Mouse (Mus musculus) hindbrain, embryonic 14.5 days (tissue): ENCODE data around the gene Mlx. TPM values are rescaled to one million over a fixed set of nuclear protein-coding genes. Genes with fewer than 3 reads are reported as not detected.
"Not testable (repeated sequence)": the region's sequence is repeated elsewhere in the genome, so short reads cannot be mapped to it uniquely, and the experiment has no call there.

Experiments
- ATAC-seq: fragments of 200-750 bp; cut with Nextera tagmentation; 2 replicates; pipeline ENCODE4 v1.8.0; 2017; ENCODE audit warnings: moderate number of reproducible peaks, mild to moderate bottlenecking, moderate TSS enrichment, moderate library complexity; ENCODE audit not compliant: low FRiP score
- DNase-seq: peaks from one replicate; pipeline ENCODE4 v3.0.0-alpha.2; 2015; ENCODE audit warnings: low spot score
- H3K27ac ChIP-seq: fragments of 300-500 bp; sonication (generic); 2 replicates; pipeline ENCODE4 v1.5.1; 2014; ENCODE audit warnings: mild to moderate bottlenecking, moderate library complexity
- H3K27me3 ChIP-seq: fragments of 300-500 bp; sonication (generic); 2 replicates; pipeline ENCODE4 v1.6.1; 2014; ENCODE audit warnings: mild to moderate bottlenecking, low read length, mixed read lengths; ENCODE audit not compliant: control insufficient read depth, insufficient read depth
- H3K36me3 ChIP-seq: fragments of 300-500 bp; sonication (generic); replicated peaks from 2 replicates; pipeline ENCODE4 v1.6.1; 2014; ENCODE audit not compliant: control insufficient read depth, insufficient read depth
- H3K4me1 ChIP-seq: fragments of 300-500 bp; sonication (generic); replicated peaks from 2 replicates; pipeline ENCODE4 v1.6.1; 2014; ENCODE audit warnings: antibody characterized with exemption, low read length, mixed read lengths; ENCODE audit not compliant: control insufficient read depth, insufficient read depth
- H3K4me2 ChIP-seq: fragments of 300-500 bp; sonication (generic); replicated peaks from 2 replicates; pipeline ENCODE4 v1.6.1; 2014; ENCODE audit warnings: mild to moderate bottlenecking, moderate library complexity
- H3K4me3 ChIP-seq: fragments of 300-500 bp; sonication (generic); replicated peaks from 2 replicates; pipeline ENCODE4 v1.5.1; 2014; ENCODE audit warnings: mild to moderate bottlenecking, low read length
- H3K9ac ChIP-seq: fragments of 300-500 bp; sonication (generic); 2 replicates; pipeline ENCODE4 v1.6.1; 2014
- H3K9me3 ChIP-seq: fragments of 300-500 bp; sonication (generic); 2 replicates; pipeline ENCODE4 v1.6.1; 2016; ENCODE audit warnings: low read length; ENCODE audit not compliant: control insufficient read depth
- WGBS: fragments of 180-500 bp; shearing (Covaris S2); extraction: QIAGEN DNeasy Blood & Tissue Kit; methylation state at CpG from one replicate; pipeline ENCODE4 v1.1.7; 2014; 5-methylcytosine and 5-hydroxymethylcytosine counted together
- polyA plus RNA-seq: library from polyadenylated mRNA; unstranded; fragments of >200 nt; fragmentation: Nextera tagmentation; extraction: Ambion mirVana; gene quantifications from 2 replicates; pipeline ENCODE4 v1.2.1, GENCODE M21; 2014

The Mlx gene
- polyA plus RNA-seq, 1 experiment from 2014 or later: 86.6 TPM

DNA sequence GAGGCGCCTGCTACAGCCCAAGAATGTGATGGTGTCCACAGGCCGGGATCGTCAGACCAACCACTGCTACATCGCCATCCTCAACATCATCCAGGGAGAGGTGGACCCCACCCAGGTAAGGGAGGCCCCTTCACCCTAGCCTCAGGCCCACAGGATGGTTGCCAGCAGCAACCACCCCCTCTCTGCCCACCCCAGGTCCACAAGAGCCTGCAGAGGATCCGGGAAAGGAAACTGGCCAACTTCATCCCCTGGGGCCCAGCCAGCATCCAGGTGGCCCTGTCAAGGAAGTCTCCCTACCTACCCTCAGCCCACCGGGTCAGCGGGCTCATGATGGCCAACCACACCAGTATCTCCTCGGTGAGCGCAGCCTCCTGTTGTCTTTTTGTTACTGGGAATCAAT, 37.9 kb downstream of the Mlx start:
- H3K4me3 ChIP-seq, H3K9ac ChIP-seq, H3K9me3 ChIP-seq, DNase-seq, H3K27ac ChIP-seq, ATAC-seq, H3K4me2 ChIP-seq, H3K27me3 ChIP-seq: not testable (repeated sequence)
- H3K36me3 ChIP-seq: peaks cover 37% of the 10 kb centered on the region
- H3K4me1 ChIP-seq: peaks cover 13% of the 10 kb centered on the region
- 94% methylated on average over 4 of the region's 9 CpGs for WGBS

DNA sequence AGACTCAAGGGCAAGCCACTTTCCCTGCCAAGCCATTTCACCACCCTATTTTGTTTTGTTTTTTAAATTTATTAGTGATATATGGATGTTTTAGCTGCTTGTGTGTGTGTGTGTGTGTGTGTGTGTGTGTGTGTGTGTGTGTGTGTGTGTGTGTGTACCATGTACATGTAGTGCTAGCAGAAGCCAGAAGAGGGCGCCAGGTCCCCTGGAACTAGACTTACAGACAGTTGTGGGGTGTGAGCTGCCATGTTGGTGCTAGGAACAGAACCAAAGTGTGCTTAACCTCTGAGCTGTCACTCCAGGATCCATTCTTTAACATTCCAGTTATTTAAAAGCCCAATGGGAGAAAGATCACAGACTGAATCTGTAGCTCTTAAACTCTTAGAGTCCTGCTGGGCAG, 40.0 kb downstream of the Mlx start:
- Histone ChIP-seq H3K9ac (no peak overlapping the region), H3K4me3 (no peak overlapping the region), H3K36me3 (peaks cover 37% of the 10 kb centered on the region), H3K9me3 (no peaks in the 10 kb centered on the region), H3K27me3 (no peaks in the 10 kb centered on the region), H3K27ac (no peak overlapping the region), H3K4me2 (no peak overlapping the region), H3K4me1 (no peaks in the 10 kb centered on the region)
- ATAC-seq (no peak), DNase-seq (no peak)
- 58% methylated on average over 1 of the region's 1 CpGs for WGBS

DNA sequence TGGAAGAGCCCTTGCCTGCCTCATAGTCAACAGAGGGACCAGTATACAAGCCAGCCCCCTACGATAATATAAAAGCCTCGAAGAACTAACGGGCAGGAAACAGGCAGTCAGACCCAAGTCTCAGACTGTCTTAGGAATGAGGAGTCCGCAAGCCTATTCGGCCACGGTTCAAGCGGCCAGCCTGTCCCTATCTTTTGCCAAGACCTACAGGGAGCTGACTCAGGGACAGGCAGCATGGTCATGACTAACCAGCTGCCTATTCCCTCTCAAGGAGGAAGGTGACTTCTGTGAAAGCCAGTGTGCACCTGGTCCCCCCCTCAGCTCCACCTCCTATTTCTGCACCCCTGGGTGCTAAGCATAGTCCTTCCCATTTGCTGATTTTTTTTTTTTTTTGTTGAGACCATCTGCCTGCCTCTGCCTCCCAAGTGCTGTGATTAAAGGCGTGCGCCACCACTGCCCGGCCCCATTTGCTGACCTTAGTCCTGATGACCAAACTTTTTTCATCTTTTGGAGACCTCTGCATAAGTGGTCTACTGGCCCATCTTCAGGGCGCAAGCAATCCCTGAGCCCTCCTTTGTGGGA, 42.0 kb downstream of the Mlx start:
- ATAC-seq (no peak), DNase-seq (no peak)
- 79% methylated on average over 11 of the region's 11 CpGs for WGBS

DNA sequence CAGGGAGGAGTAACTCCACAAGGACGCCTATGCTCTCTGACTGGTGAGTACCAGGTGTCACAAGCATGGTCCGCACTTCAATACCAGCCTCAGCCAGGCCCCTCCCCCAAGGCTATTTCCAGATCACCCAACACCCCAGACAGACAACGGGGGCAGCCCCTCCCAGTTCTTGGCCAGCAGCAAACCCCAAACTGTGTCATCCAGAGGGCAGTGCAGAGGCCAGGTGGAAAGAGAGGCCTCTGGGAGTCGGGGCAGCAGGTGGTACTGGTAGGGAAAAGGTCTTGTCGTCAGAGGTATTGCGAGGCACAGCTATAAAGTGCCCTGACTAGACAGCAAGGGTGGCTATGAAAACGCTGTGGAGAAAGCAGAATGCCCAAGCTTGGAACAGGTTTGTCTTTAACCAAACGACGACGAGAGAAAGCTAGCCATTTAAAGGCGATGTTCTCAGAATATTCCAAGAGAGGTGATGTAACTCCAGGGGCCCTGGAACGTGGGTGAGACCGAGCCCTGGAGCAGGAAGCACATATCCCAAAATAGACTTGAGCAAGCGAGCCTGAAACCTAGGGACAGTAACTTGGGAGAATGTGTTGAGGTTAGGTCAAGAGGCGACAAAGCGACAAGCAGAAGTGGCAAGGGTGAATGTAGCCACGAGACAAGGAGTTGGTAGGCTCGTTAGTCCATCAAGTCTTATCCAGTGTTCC, 43.1 kb downstream of the Mlx start:
- Histone ChIP-seq H3K4me3 (no peak overlapping the region), H3K9me3 (no peaks in the 10 kb centered on the region), H3K27me3 (no peaks in the 10 kb centered on the region), H3K4me1 (no peaks in the 10 kb centered on the region), H3K27ac (no peak overlapping the region), H3K4me2 (no peak overlapping the region), H3K36me3 (peaks cover 17% of the 10 kb centered on the region), H3K9ac (no peak overlapping the region)
- ATAC-seq (no peak), DNase-seq (no peak)
- WGBS: 52% methylated on average over 18 of the region's 18 CpGs

More for the DNA sequence above, 42.0 kb downstream of the Mlx start:
- no peaks in the 10 kb centered on the region for H3K9me3 ChIP-seq
- no peaks in the 10 kb centered on the region for H3K4me1 ChIP-seq
- no peak overlapping the region for H3K9ac ChIP-seq
- H3K4me2 ChIP-seq: no peak overlapping the region
- peaks cover 20% of the 10 kb centered on the region for H3K36me3 ChIP-seq
- no peaks in the 10 kb centered on the region for H3K27me3 ChIP-seq
- no peak overlapping the region for H3K27ac ChIP-seq
- H3K4me3 ChIP-seq: no peak overlapping the region

DNA sequence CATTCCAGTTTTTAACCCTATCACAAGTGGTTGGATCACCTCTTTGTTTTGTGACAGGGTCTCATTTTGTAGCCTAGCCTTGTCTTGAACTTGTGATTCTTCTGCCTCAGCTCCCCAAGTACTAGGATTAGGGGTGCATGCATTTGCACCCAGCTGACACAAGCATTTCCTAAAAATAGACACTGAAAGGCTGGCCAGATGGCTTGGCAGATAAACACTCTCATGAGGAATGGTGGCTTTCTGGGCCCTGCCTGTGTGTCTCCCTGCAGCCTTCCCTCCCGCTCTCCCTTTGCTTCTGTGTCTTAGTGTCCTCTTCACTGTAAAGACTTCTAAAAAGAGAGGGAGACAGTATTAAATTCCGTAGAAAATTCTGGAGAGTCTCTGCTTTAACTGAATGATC, 44.1 kb downstream of the Mlx start:
- no peak overlapping the region for H3K4me3 ChIP-seq
- no peak overlapping the region for H3K9ac ChIP-seq
- peaks cover 8% of the 10 kb centered on the region for H3K36me3 ChIP-seq
- no peaks in the 10 kb centered on the region for H3K4me1 ChIP-seq
- no peak overlapping the region for H3K27ac ChIP-seq
- H3K27me3 ChIP-seq: no peaks in the 10 kb centered on the region
- ATAC-seq (no peak), DNase-seq (no peak)
- WGBS: 91% methylated on average over 2 of the region's 2 CpGs
- H3K9me3 ChIP-seq: no peaks in the 10 kb centered on the region
- no peak overlapping the region for H3K4me2 ChIP-seq

DNA sequence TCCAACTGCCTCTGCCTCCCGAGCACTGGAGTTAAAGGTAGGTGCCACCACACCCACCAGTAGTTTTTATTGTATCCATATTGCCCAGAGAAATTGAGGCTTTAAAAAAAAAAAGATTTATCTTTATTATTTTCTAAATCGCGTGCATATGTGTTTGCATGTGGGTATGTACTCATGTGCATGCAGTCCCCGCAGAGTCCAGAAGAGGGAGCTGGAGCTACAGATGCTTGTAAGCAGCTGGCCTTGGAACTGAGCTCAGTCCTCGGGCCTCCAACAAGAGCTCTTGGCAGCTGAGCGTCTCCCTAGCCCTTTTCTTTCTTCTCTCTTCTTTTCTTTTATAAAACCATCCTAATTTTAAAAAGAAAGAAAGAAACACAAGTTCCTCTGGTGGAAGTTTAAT, 44.6 kb downstream of the Mlx start:
- ATAC-seq (no peak), DNase-seq (no peak)
- Histone ChIP-seq H3K4me3 (no peak overlapping the region), H3K27me3 (no peaks in the 10 kb centered on the region), H3K4me1 (no peaks in the 10 kb centered on the region), H3K36me3 (peaks cover 3% of the 10 kb centered on the region), H3K9me3 (no peaks in the 10 kb centered on the region), H3K27ac (no peak overlapping the region), H3K4me2 (no peak overlapping the region), H3K9ac (no peak overlapping the region)
- 92% methylated on average over 6 of the region's 6 CpGs for WGBS

DNA sequence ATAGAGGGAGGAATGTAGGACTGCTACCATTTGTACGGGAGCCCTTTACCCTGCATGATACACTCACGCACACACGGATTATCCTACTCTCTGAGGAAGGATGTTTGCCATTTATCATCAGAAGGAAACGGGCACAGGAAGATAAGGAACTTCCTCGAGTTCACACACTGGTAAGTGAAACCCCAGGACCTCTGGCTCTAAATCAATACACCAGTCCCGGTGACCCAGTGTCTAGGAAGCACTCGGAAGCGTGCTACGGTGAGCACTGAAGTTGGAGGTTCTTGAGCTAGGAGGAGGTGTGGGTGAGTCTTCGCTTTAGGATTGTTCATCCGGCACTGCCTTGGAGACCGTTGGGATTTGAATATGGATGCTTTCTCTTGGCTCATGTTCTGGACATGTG, 46.0 kb downstream of the Mlx start:
- DNase-seq: no peak
- H3K4me1 ChIP-seq: no peaks in the 10 kb centered on the region
- no peak overlapping the region for H3K4me2 ChIP-seq
- H3K27me3 ChIP-seq: no peaks in the 10 kb centered on the region
- no peak for ATAC-seq
- H3K4me3 ChIP-seq: no peak overlapping the region
- no peaks in the 10 kb centered on the region for H3K9me3 ChIP-seq
- H3K9ac ChIP-seq: no peak overlapping the region
- no peaks in the 10 kb centered on the region for H3K36me3 ChIP-seq
- H3K27ac ChIP-seq: no peak overlapping the region
- 85% methylated on average over 12 of the region's 12 CpGs for WGBS

DNA sequence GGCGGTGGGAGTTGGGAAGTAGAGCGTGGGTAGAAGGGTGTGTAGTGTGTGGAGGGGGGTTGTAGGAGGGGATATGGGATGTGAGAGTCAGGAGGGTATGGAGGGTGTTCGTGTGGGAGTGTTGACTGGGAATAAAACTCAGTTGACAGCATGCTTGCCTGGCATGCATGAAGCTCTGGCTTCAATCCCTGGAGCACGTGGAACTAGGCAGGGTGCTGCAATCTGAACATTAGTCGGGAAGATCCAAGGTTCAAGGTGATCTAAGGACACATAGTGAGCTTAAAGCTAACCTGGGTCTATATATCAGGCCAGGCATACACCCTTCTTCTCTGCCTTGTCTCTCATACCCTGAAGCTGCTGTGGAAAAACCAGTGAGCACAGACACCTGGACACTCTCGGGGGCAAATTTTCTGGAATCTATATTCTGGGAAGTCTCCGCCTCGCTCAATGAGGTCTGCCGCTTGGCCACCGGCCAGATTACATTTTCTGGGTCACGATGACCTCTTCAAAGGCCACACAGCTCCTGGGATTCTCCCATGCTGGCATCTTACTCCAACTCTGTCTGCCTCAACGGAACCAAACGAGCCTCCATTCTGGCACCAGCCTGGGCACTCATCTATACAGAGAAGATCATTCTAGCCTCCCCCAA, 47.3 kb downstream of the Mlx start:
- Histone ChIP-seq H3K4me3 (no peak overlapping the region), H3K9me3 (no peaks in the 10 kb centered on the region), H3K4me2 (no peak overlapping the region), H3K27me3 (no peaks in the 10 kb centered on the region), H3K4me1 (no peaks in the 10 kb centered on the region), H3K9ac (no peak overlapping the region), H3K27ac (no peak overlapping the region), H3K36me3 (no peaks in the 10 kb centered on the region)
- DNase-seq (no peak), ATAC-seq (no peak)
- 81% methylated on average over 13 of the region's 13 CpGs for WGBS

DNA sequence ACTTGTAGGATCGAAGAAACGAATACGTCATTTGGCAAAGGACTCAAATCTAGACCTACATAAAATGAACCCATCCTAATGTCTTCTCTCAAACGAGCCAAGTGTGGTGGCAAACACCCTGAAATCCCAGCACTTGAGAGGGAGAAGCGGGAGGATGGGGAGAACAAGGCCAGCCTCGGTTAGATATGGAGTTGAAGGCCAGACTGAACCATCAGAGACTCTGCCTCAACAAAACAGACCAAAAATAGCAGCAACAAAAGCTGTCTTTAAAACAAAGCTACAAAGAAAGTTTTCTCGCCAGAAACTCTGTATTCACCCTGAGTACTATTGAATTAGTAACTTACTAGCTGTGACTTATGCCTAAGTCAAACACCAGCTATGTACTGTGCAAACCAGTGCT, 49.9 kb downstream of the Mlx start:
- WGBS: 79% methylated on average over 7 of the region's 7 CpGs
- ATAC-seq: no peak
- Histone ChIP-seq H3K9me3 (no peaks in the 10 kb centered on the region), H3K27me3 (no peaks in the 10 kb centered on the region), H3K4me1 (no peaks in the 10 kb centered on the region), H3K27ac (no peak overlapping the region), H3K4me3 (no peak overlapping the region), H3K9ac (no peak overlapping the region), H3K36me3 (no peaks in the 10 kb centered on the region), H3K4me2 (no peak overlapping the region)
- no peak for DNase-seq
